Mouse (Mus musculus): Measurements from ENCODE around the gene Ksr1. TPM values are rescaled to one million over a fixed set of nuclear protein-coding genes. Genes with fewer than 3 reads are reported as not detected.

Ksr1 gene
- polyA plus RNA-seq, 1 experiment from 2014 or later, result 4.6 TPM

- H3K4me2 ChIP-seq, result no peak overlapping the region
- no peak overlapping the region for H3K9ac ChIP-seq
- no peaks in the 10 kb centered on the region for H3K27me3 ChIP-seq
- H3K27ac ChIP-seq (replicated peaks), result 0 out of 2 replicates have a peak overlapping the region, but pooled peaks have one; percentile 23
- peaks cover 54% of the 10 kb centered on the region for H3K4me1 ChIP-seq (replicated peaks)
- WGBS, result 46% methylated on average over 8 of the region's 8 CpGs
- H3K4me3 ChIP-seq, result no peak overlapping the region
- no peaks in the 10 kb centered on the region for H3K9me3 ChIP-seq
- no peak for ATAC-seq (ENCODE audit: low read depth)
- H3K36me3 ChIP-seq, result no peaks in the 10 kb centered on the region
Observed at GRCm38 (mm10) chr11:79099032-79099431, 47.2 kb downstream of the Ksr1 start.

- H3K9me3 ChIP-seq, result no peaks in the 10 kb centered on the region
- H3K27ac ChIP-seq (replicated peaks), result no peak overlapping the region
- H3K4me2 ChIP-seq, result no peak overlapping the region
- H3K9ac ChIP-seq, result no peak overlapping the region
- peaks cover 56% of the 10 kb centered on the region for H3K4me1 ChIP-seq (replicated peaks)
- WGBS, result 78% methylated on average over 7 of the region's 7 CpGs
- H3K4me3 ChIP-seq, result no peak overlapping the region
- H3K36me3 ChIP-seq, result no peaks in the 10 kb centered on the region
- H3K27me3 ChIP-seq, result no peaks in the 10 kb centered on the region
- no peak for ATAC-seq (ENCODE audit: low read depth)
Observed at GRCm38 (mm10) chr11:79097736-79098135, 48.5 kb downstream of the Ksr1 start.

GRCm38 (mm10) chr11:79096673-79097072 lies 49.5 kb downstream of the Ksr1 start:
- Histone ChIP-seq H3K9me3 (no peaks in the 10 kb centered on the region), H3K4me2 (no peak overlapping the region), H3K4me1 (replicated peaks) (peaks cover 53% of the 10 kb centered on the region), H3K4me3 (no peak overlapping the region), H3K27ac (replicated peaks) (peak overlapping the region; percentile 77), H3K36me3 (no peaks in the 10 kb centered on the region), H3K9ac (no peak overlapping the region), H3K27me3 (no peaks in the 10 kb centered on the region)
- ATAC-seq (ENCODE audit: low read depth), result no peak
- 77% methylated on average over 5 of the region's 5 CpGs for WGBS

GRCm38 (mm10) chr11:79095713-79096112 lies 50.5 kb downstream of the Ksr1 start:
- Histone ChIP-seq H3K9ac (peak overlapping the region; percentile 54; the same call in 1 of the 2 replicates), H3K27me3 (no peaks in the 10 kb centered on the region), H3K4me2 (no peak overlapping the region), H3K36me3 (no peaks in the 10 kb centered on the region), H3K4me1 (replicated peaks) (peaks cover 53% of the 10 kb centered on the region), H3K4me3 (no peak overlapping the region), H3K9me3 (no peaks in the 10 kb centered on the region), H3K27ac (replicated peaks) (peak overlapping the region; percentile 77)
- WGBS, result 5% methylated on average over 2 of the region's 2 CpGs
- peak; percentile 62 for ATAC-seq (ENCODE audit: low read depth)

- Histone ChIP-seq H3K36me3 (no peaks in the 10 kb centered on the region), H3K9me3 (no peaks in the 10 kb centered on the region), H3K4me1 (replicated peaks) (peaks cover 51% of the 10 kb centered on the region), H3K9ac (no peak overlapping the region), H3K4me3 (no peak overlapping the region), H3K27me3 (no peaks in the 10 kb centered on the region), H3K27ac (replicated peaks) (peak overlapping the region; percentile 77), H3K4me2 (no peak overlapping the region)
- 45% methylated on average over 5 of the region's 5 CpGs for WGBS
- ATAC-seq (ENCODE audit: low read depth), result no peak
Observed at GRCm38 (mm10) chr11:79094727-79095126, 51.5 kb downstream of the Ksr1 start.

- 0 out of 2 replicates have a peak overlapping the region, but pooled peaks have one; percentile 77 for H3K27ac ChIP-seq (replicated peaks)
- H3K9ac ChIP-seq, result no peak overlapping the region
- no peak overlapping the region for H3K4me2 ChIP-seq
- 87% methylated on average over 10 of the region's 10 CpGs for WGBS
- H3K4me3 ChIP-seq, result no peak overlapping the region
- H3K36me3 ChIP-seq, result no peaks in the 10 kb centered on the region
- no peak for ATAC-seq (ENCODE audit: low read depth)
- H3K27me3 ChIP-seq, result no peaks in the 10 kb centered on the region
- H3K4me1 ChIP-seq (replicated peaks), result peaks cover 51% of the 10 kb centered on the region
- no peaks in the 10 kb centered on the region for H3K9me3 ChIP-seq
Observed at GRCm38 (mm10) chr11:79093986-79094695, 52.1 kb downstream of the Ksr1 start.

GRCm38 (mm10) chr11:79093386-79093906 lies 52.8 kb downstream of the Ksr1 start:
- Histone ChIP-seq H3K27me3 (no peaks in the 10 kb centered on the region), H3K4me1 (replicated peaks) (peaks cover 49% of the 10 kb centered on the region), H3K4me3 (no peak overlapping the region), H3K36me3 (no peaks in the 10 kb centered on the region), H3K4me2 (no peak overlapping the region), H3K9ac (no peak overlapping the region), H3K27ac (replicated peaks) (no peak overlapping the region), H3K9me3 (no peaks in the 10 kb centered on the region)
- WGBS, result 52% methylated on average over 15 of the region's 15 CpGs
- ATAC-seq (ENCODE audit: low read depth), result no peak

- Histone ChIP-seq H3K4me3 (no peak overlapping the region), H3K27me3 (no peaks in the 10 kb centered on the region), H3K9ac (no peak overlapping the region), H3K4me2 (no peak overlapping the region), H3K36me3 (no peaks in the 10 kb centered on the region), H3K27ac (replicated peaks) (no peak overlapping the region), H3K9me3 (no peaks in the 10 kb centered on the region), H3K4me1 (replicated peaks) (peaks cover 49% of the 10 kb centered on the region)
- ATAC-seq (ENCODE audit: low read depth), result no peak
- 82% methylated on average over 7 of the region's 7 CpGs for WGBS
Observed at GRCm38 (mm10) chr11:79092802-79093201, 53.4 kb downstream of the Ksr1 start.

- no peak overlapping the region for H3K4me3 ChIP-seq
- WGBS, result 92% methylated on average over 6 of the region's 6 CpGs
Observed at GRCm38 (mm10) chr11:79092245-79092644, 54.0 kb downstream of the Ksr1 start.

GRCm38 (mm10) chr11:79089756-79090155 lies 56.5 kb downstream of the Ksr1 start:
- ATAC-seq (ENCODE audit: low read depth), result no peak
- Histone ChIP-seq H3K4me3 (no peak overlapping the region), H3K36me3 (no peaks in the 10 kb centered on the region), H3K4me2 (no peak overlapping the region), H3K27me3 (no peaks in the 10 kb centered on the region), H3K4me1 (replicated peaks) (peaks cover 26% of the 10 kb centered on the region), H3K9ac (no peak overlapping the region), H3K27ac (replicated peaks) (no peak overlapping the region), H3K9me3 (no peaks in the 10 kb centered on the region)
- 74% methylated on average over 1 of the region's 1 CpGs for WGBS

More at GRCm38 (mm10) chr11:79092245-79092644, 54.0 kb downstream of the Ksr1 start:
- Histone ChIP-seq H3K4me2 (no peak overlapping the region), H3K9me3 (no peaks in the 10 kb centered on the region), H3K27me3 (no peaks in the 10 kb centered on the region), H3K27ac (replicated peaks) (no peak overlapping the region), H3K36me3 (no peaks in the 10 kb centered on the region), H3K9ac (no peak overlapping the region), H3K4me1 (replicated peaks) (peaks cover 49% of the 10 kb centered on the region)
- no peak for ATAC-seq (ENCODE audit: low read depth)

GRCm38 (mm10) chr11:79089027-79089426 lies 57.2 kb downstream of the Ksr1 start:
- ATAC-seq (ENCODE audit: low read depth), result no peak

GRCm38 (mm10) chr11:79088325-79088724 lies 57.9 kb downstream of the Ksr1 start:
- Histone ChIP-seq H3K36me3 (no peaks in the 10 kb centered on the region), H3K27ac (replicated peaks) (no peak overlapping the region), H3K4me2 (no peak overlapping the region), H3K9ac (no peak overlapping the region), H3K9me3 (no peaks in the 10 kb centered on the region), H3K27me3 (no peaks in the 10 kb centered on the region), H3K4me3 (no peak overlapping the region), H3K4me1 (replicated peaks) (peaks cover 15% of the 10 kb centered on the region)
- WGBS, result 88% methylated on average over 9 of the region's 9 CpGs
- no peak for ATAC-seq (ENCODE audit: low read depth)

More at GRCm38 (mm10) chr11:79089027-79089426, 57.2 kb downstream of the Ksr1 start:
- no peak overlapping the region for H3K9ac ChIP-seq
- 67% methylated on average over 5 of the region's 5 CpGs for WGBS
- no peaks in the 10 kb centered on the region for H3K9me3 ChIP-seq
- peaks cover 20% of the 10 kb centered on the region for H3K4me1 ChIP-seq (replicated peaks)
- H3K4me3 ChIP-seq, result no peak overlapping the region
- no peaks in the 10 kb centered on the region for H3K36me3 ChIP-seq
- no peak overlapping the region for H3K27ac ChIP-seq (replicated peaks)
- H3K4me2 ChIP-seq, result no peak overlapping the region
- no peaks in the 10 kb centered on the region for H3K27me3 ChIP-seq

Data from neural tube, embryonic 13.5 days (tissue).